Comparison of ENCODE assay signal across 19 mouse cellular contexts in the genomic region with DNA sequence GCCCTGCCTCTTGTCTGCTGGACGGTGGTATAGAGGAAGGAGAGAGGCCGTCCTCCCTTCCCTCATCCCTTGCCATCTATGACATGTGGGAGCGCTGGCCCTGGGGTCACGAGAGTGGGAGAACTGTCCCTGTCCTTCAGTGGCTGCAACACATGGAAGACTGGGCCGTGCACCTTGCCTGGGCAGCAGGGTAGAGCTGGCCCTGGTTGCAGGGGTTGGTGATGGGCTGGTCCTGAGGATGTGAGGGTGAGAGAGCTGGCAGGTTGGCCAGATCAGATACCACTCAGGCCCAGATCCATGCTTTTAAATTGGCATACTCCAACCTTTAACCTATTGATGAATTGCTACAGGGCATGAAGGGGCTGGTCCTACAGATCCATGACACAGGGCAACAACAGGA. TPM values are rescaled to one million over a fixed set of nuclear protein-coding genes. Genes with fewer than 3 reads are reported as not detected.
A peak's percentile ranks its signal among the peaks of the same experiment; 100 is the strongest.
DNase-seq lines count a peak whose midpoint lies in the region; ATAC-seq and TF ChIP-seq lines count a peak whose summit lies in the region.
"Had no signal": no experiment of that assay in that cellular context is flagged by ENCODE, and none has a peak within 500 bp of the region (broad histone marks: within the 10 kb centered on the region; RNA-seq: fewer than 3 reads in every experiment).

No protein-coding gene starts in this region.

- no peaks in the 10 kb centered on the region for H3K4me1 ChIP-seq in hindbrain, embryonic 11.5 days (replicated peaks; ENCODE audit: control insufficient read depth, insufficient read depth, low read length)
- H3K4me1 ChIP-seq in hindbrain, embryonic 13.5 days (replicated peaks), result no peaks in the 10 kb centered on the region
- H3K4me1 ChIP-seq in liver, embryonic 12.5 days, result no peaks in the 10 kb centered on the region
- no peaks in the 10 kb centered on the region for H3K4me1 ChIP-seq in liver, postnatal 0 days (ENCODE audit: insufficient read depth)
- no peaks in the 10 kb centered on the region for H3K4me1 ChIP-seq in neural tube, embryonic 12.5 days
- H3K4me1 ChIP-seq in neural tube, embryonic 15.5 days, result no peaks in the 10 kb centered on the region
- H3K4me1 ChIP-seq: heart, embryonic 13.5 days; hindbrain, embryonic 12.5 days had no signal

- H3K9me3 ChIP-seq in hindbrain, embryonic 11.5 days (ENCODE audit: control insufficient read depth, low read length), result no peaks in the 10 kb centered on the region
- H3K9me3 ChIP-seq in hindbrain, embryonic 13.5 days, result no peaks in the 10 kb centered on the region
- no peaks in the 10 kb centered on the region for H3K9me3 ChIP-seq in liver, embryonic 12.5 days (replicated peaks)
- no peaks in the 10 kb centered on the region for H3K9me3 ChIP-seq in liver, postnatal 0 days (ENCODE audit: low read length)
- no peaks in the 10 kb centered on the region for H3K9me3 ChIP-seq in neural tube, embryonic 12.5 days
- H3K9me3 ChIP-seq in neural tube, embryonic 15.5 days (replicated peaks), result no peaks in the 10 kb centered on the region
- H3K9me3 ChIP-seq: heart, embryonic 13.5 days; hindbrain, embryonic 12.5 days had no signal

- no peak for DNase-seq in hindbrain, embryonic 11.5 days (ENCODE audit: low spot score)
- DNase-seq in liver, postnatal 0 days, result no peak
- DNase-seq: adrenal gland, adult 2 months; adrenal gland, postnatal 25 days; cerebellum, adult 18-20 months; cerebellum, adult 9-11 months; cerebellum, postnatal 36 days; gastrocnemius, postnatal 36 days; heart, adult 11 months; heart, postnatal 36 days had no signal

- H3K27ac ChIP-seq in hindbrain, embryonic 11.5 days (ENCODE audit: low read depth, low read length), result no peak overlapping the region
- no peak overlapping the region for H3K27ac ChIP-seq in hindbrain, embryonic 13.5 days
- no peak overlapping the region for H3K27ac ChIP-seq in liver, embryonic 12.5 days
- H3K27ac ChIP-seq in liver, postnatal 0 days (ENCODE audit: low read depth), result no peak overlapping the region
- H3K27ac ChIP-seq in neural tube, embryonic 12.5 days, result no peak overlapping the region
- H3K27ac ChIP-seq in neural tube, embryonic 15.5 days (replicated peaks), result no peak overlapping the region
- H3K27ac ChIP-seq: heart, embryonic 13.5 days; hindbrain, embryonic 12.5 days; hindbrain, postnatal 0 days had no signal

- WGBS in hindbrain, embryonic 11.5 days, result 95% methylated on average over 5 of the region's 5 CpGs
- WGBS in hindbrain, embryonic 13.5 days, result 90% methylated on average over 5 of the region's 5 CpGs
- WGBS in liver, embryonic 12.5 days (ENCODE audit: insufficient replicate concordance), result 73% methylated on average over 5 of the region's 5 CpGs
- WGBS in liver, postnatal 0 days (ENCODE audit: insufficient replicate concordance), result 82% methylated on average over 5 of the region's 5 CpGs
- WGBS in neural tube, embryonic 12.5 days, result 86% methylated on average over 5 of the region's 5 CpGs
- 94% methylated on average over 5 of the region's 5 CpGs for WGBS in neural tube, embryonic 15.5 days

- no peak overlapping the region for H3K4me3 ChIP-seq in hindbrain, embryonic 11.5 days (ENCODE audit: low read depth, low read length)
- no peak overlapping the region for H3K4me3 ChIP-seq in hindbrain, embryonic 13.5 days
- H3K4me3 ChIP-seq in liver, embryonic 12.5 days, result no peak overlapping the region
- H3K4me3 ChIP-seq in liver, postnatal 0 days (ENCODE audit: low read depth, low read length), result no peak overlapping the region
- no peak overlapping the region for H3K4me3 ChIP-seq in neural tube, embryonic 12.5 days
- H3K4me3 ChIP-seq in neural tube, embryonic 15.5 days (replicated peaks), result no peak overlapping the region
- H3K4me3 ChIP-seq: heart, embryonic 13.5 days; hindbrain, embryonic 12.5 days had no signal

- no peak overlapping the region for H3K9ac ChIP-seq in hindbrain, embryonic 11.5 days (ENCODE audit: low read depth, low read length)
- no peak overlapping the region for H3K9ac ChIP-seq in hindbrain, embryonic 13.5 days
- no peak overlapping the region for H3K9ac ChIP-seq in liver, embryonic 12.5 days
- H3K9ac ChIP-seq in liver, postnatal 0 days (replicated peaks), result no peak overlapping the region
- H3K9ac ChIP-seq in neural tube, embryonic 12.5 days, result no peak overlapping the region
- H3K9ac ChIP-seq in neural tube, embryonic 15.5 days (replicated peaks), result no peak overlapping the region
- H3K9ac ChIP-seq: heart, embryonic 13.5 days; hindbrain, embryonic 12.5 days had no signal

- no peak for TF ChIP-seq CTCF in liver, postnatal 0 days (IDR thresholded peaks at IDR 0.05; ENCODE audit: low read depth)

- TF ChIP-seq EP300 in liver, postnatal 0 days (IDR thresholded peaks at IDR 0.05; ENCODE audit: low read depth), result no peak

- no peak overlapping the region for H3K4me2 ChIP-seq in hindbrain, embryonic 11.5 days (replicated peaks; ENCODE audit: low read depth, low read length)
- no peak overlapping the region for H3K4me2 ChIP-seq in hindbrain, embryonic 13.5 days
- H3K4me2 ChIP-seq in liver, embryonic 12.5 days, result no peak overlapping the region
- H3K4me2 ChIP-seq in liver, postnatal 0 days (ENCODE audit: low read depth, low read length), result no peak overlapping the region
- no peak overlapping the region for H3K4me2 ChIP-seq in neural tube, embryonic 12.5 days (replicated peaks)
- no peak overlapping the region for H3K4me2 ChIP-seq in neural tube, embryonic 15.5 days
- H3K4me2 ChIP-seq: heart, embryonic 13.5 days; hindbrain, embryonic 12.5 days had no signal

- peak; percentile 38; the same call in 1 of the 2 replicates for ATAC-seq in hindbrain, embryonic 11.5 days (ENCODE audit: low FRiP score)
- no peak for ATAC-seq in hindbrain, embryonic 13.5 days (ENCODE audit: low FRiP score)
- peak; percentile 27; the same call in 1 of the 2 replicates for ATAC-seq in liver, embryonic 12.5 days
- ATAC-seq in liver, postnatal 0 days, result no peak
- ATAC-seq in neural tube, embryonic 12.5 days (ENCODE audit: low FRiP score, low read depth), result 0 out of 2 replicates have a peak, but pooled peaks have one; percentile 37
- ATAC-seq in neural tube, embryonic 15.5 days (ENCODE audit: low FRiP score), result no peak
- ATAC-seq: forebrain, embryonic 14.5 days; hindbrain, postnatal 0 days had no signal

- no peaks in the 10 kb centered on the region for H3K27me3 ChIP-seq in hindbrain, embryonic 11.5 days (ENCODE audit: control insufficient read depth, insufficient read depth, low read length)
- no peaks in the 10 kb centered on the region for H3K27me3 ChIP-seq in hindbrain, embryonic 13.5 days
- H3K27me3 ChIP-seq in liver, embryonic 12.5 days (replicated peaks), result no peaks in the 10 kb centered on the region
- no peaks in the 10 kb centered on the region for H3K27me3 ChIP-seq in liver, postnatal 0 days (ENCODE audit: insufficient read depth, low read length)
- H3K27me3 ChIP-seq in neural tube, embryonic 12.5 days (replicated peaks), result no peaks in the 10 kb centered on the region
- H3K27me3 ChIP-seq in neural tube, embryonic 15.5 days (replicated peaks), result no peaks in the 10 kb centered on the region
- H3K27me3 ChIP-seq: heart, embryonic 13.5 days; hindbrain, embryonic 12.5 days had no signal

- no peaks in the 10 kb centered on the region for H3K36me3 ChIP-seq in hindbrain, embryonic 11.5 days (ENCODE audit: control insufficient read depth, insufficient read depth, low read length)
- no peaks in the 10 kb centered on the region for H3K36me3 ChIP-seq in hindbrain, embryonic 13.5 days
- H3K36me3 ChIP-seq in liver, embryonic 12.5 days, result no peaks in the 10 kb centered on the region
- H3K36me3 ChIP-seq in liver, postnatal 0 days (replicated peaks; ENCODE audit: insufficient read depth, low read length), result no peaks in the 10 kb centered on the region
- H3K36me3 ChIP-seq in neural tube, embryonic 12.5 days, result no peaks in the 10 kb centered on the region
- H3K36me3 ChIP-seq in neural tube, embryonic 15.5 days, result no peaks in the 10 kb centered on the region
- H3K36me3 ChIP-seq: heart, embryonic 13.5 days; hindbrain, embryonic 12.5 days had no signal

RNA-seq across cellular contexts. Expression of a gene that starts 12.1 kb away (rescaled TPM):
- polyA plus RNA-seq in hindbrain, embryonic 11.5 days (2014; fragmentation: Nextera tagmentation; extraction: Ambion mirVana), result 0.06 TPM in 2 replicates
- polyA plus RNA-seq in hindbrain, embryonic 13.5 days (2015; fragmentation: Nextera tagmentation; extraction: Ambion mirVana), result 0.14 and 0.22 TPM in 2 replicates
- not detected in 2 replicates for polyA plus RNA-seq in liver, embryonic 12.5 days (2016; fragmentation: Nextera tagmentation; extraction: Ambion mirVana)
- not detected in 2 replicates for polyA plus RNA-seq in liver, postnatal 0 days (2015; fragmentation: Nextera tagmentation; extraction: Ambion mirVana)
- polyA plus RNA-seq in neural tube, embryonic 12.5 days (2016; fragmentation: Nextera tagmentation; extraction: Ambion mirVana), result 0.28 and 0.29 TPM in 2 replicates
- 0.84 and 0.99 TPM in 2 replicates for polyA plus RNA-seq in neural tube, embryonic 15.5 days (2015; fragmentation: Nextera tagmentation; extraction: Ambion mirVana)
- polyA plus RNA-seq: adrenal gland, adult 2 months; heart, postnatal 0 days; hindbrain, embryonic 12.5 days had no signal

Comparison
In these comparisons a context has a peak if more than half of its experiments do, and no peak if none do; other contexts are left out.
1. ATAC-seq: peak in hindbrain, embryonic 11.5 days (single experiment), liver, embryonic 12.5 days (single experiment) and neural tube, embryonic 12.5 days (single experiment); none in hindbrain, embryonic 13.5 days (single experiment), liver, postnatal 0 days (single experiment) and neural tube, embryonic 15.5 days (single experiment).